Mouse (Mus musculus) heart, postnatal 0 days (tissue): ENCODE data around the gene Thsd7b. TPM values are rescaled to one million over a fixed set of nuclear protein-coding genes. Genes with fewer than 3 reads are reported as not detected.

Experiments used
- ATAC-seq: fragments of 200-750 bp; cut with Nextera tagmentation; 2 replicates; pipeline ENCODE4 v1.8.0; 2017; ENCODE audit warnings: low read depth, moderate number of reproducible peaks, moderate library complexity; ENCODE audit not compliant: insufficient read depth
- DNase-seq: peaks from one replicate; pipeline ENCODE4 v3.0.0-alpha.2; 2016; ENCODE audit warnings: low spot score
- H3K27ac ChIP-seq: fragments of 300-500 bp; sonication (generic); 2 replicates; pipeline ENCODE4 v1.5.1; 2014; ENCODE audit warnings: low read depth, mild to moderate bottlenecking
- H3K27me3 ChIP-seq: fragments of 300-500 bp; sonication (generic); 2 replicates; pipeline ENCODE4 v1.6.1; 2014; ENCODE audit warnings: low read length, mixed read lengths; ENCODE audit not compliant: control insufficient read depth, insufficient read depth
- H3K36me3 ChIP-seq: fragments of 300-500 bp; sonication (generic); replicated peaks from 2 replicates; pipeline ENCODE4 v1.6.1; 2014; ENCODE audit warnings: low read length, mixed read lengths; ENCODE audit not compliant: control insufficient read depth, insufficient read depth
- H3K4me1 ChIP-seq: fragments of 300-500 bp; sonication (generic); 2 replicates; pipeline ENCODE4 v1.6.1; 2014; ENCODE audit warnings: antibody characterized with exemption; ENCODE audit not compliant: control insufficient read depth, insufficient read depth
- H3K4me2 ChIP-seq: fragments of 300-500 bp; sonication (generic); 2 replicates; pipeline ENCODE4 v1.6.1; 2014; ENCODE audit warnings: low read depth, mild to moderate bottlenecking, low read length, moderate library complexity
- H3K4me3 ChIP-seq: fragments of 300-500 bp; sonication (generic); 2 replicates; pipeline ENCODE4 v1.5.1; 2014; ENCODE audit warnings: low read depth, low read length
- H3K9ac ChIP-seq: fragments of 300-500 bp; sonication (generic); replicated peaks from 2 replicates; pipeline ENCODE4 v1.6.1; 2014; ENCODE audit warnings: low read depth, low read length, mixed read lengths
- H3K9me3 ChIP-seq: fragments of 300-500 bp; sonication (generic); replicated peaks from 2 replicates; pipeline ENCODE4 v1.6.1; 2016; ENCODE audit warnings: low read length; ENCODE audit not compliant: control insufficient read depth
- CTCF ChIP-seq: IDR thresholded peaks from 2 replicates; pipeline ENCODE4 v1.5.1; 2016; ENCODE audit warnings: antibody characterized with exemption, control low read depth, low read depth
- EP300 ChIP-seq: IDR thresholded peaks from 2 replicates; pipeline ENCODE4 v1.6.1; 2016; ENCODE audit warnings: antibody characterized with exemption, low read depth
- WGBS: fragments of 180-500 bp; shearing (Covaris S2); extraction: QIAGEN DNeasy Blood & Tissue Kit; methylation state at CpG from one replicate; pipeline ENCODE4 v1.1.7; 2014; 5-methylcytosine and 5-hydroxymethylcytosine counted together
- polyA plus RNA-seq: library from polyadenylated mRNA; unstranded; fragments of >200 nt; fragmentation: Nextera tagmentation; extraction: Ambion mirVana; gene quantifications from 2 replicates; pipeline ENCODE4 v1.2.1, GENCODE M21; 2015
- total RNA-seq: library from RNA; depleted of rRNA; stranded (reverse); fragments of >200 nt; gene quantifications from 2 replicates; pipeline ENCODE4 v1.2.3, GENCODE M21; 2014; ENCODE audit warnings: low replicate concordance

The Thsd7b gene
- total and polyA plus RNA-seq, 2 experiments from 2014 or later, result 0.57 to 1.2 TPM

- 72% methylated on average over 1 of the region's 1 CpGs for WGBS
- Histone ChIP-seq H3K27me3 (no peaks in the 10 kb centered on the region), H3K27ac (no peak overlapping the region), H3K4me3 (no peak overlapping the region), H3K36me3 (no peaks in the 10 kb centered on the region), H3K4me2 (no peak overlapping the region), H3K9ac (no peak overlapping the region), H3K9me3 (no peaks in the 10 kb centered on the region), H3K4me1 (no peaks in the 10 kb centered on the region)
- TF ChIP-seq EP300 (no peak), CTCF (no peak)
- no peak for DNase-seq
- no peak for ATAC-seq
Observed at GRCm38 (mm10) chr1:129759003-129759402, 485.9 kb downstream of the Thsd7b start.

DNA sequence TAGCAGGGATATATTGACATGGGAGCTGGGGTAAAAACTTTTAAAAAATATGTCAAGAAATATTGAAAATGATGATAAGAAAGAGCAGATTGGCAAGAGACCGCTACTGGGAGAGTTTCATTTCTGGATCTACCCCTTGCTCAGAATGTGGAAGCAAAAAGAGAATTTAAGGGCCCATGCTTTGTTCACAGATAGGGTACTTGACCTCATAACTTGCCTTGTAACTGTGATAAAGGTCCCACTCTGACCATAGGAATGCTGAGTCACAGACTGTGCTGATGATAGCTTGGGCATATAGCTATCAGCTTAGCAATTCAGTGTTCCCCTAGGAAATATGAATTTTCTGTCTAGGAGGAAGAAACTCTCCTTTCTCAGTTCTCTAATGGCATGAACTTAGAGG lies 488.1 kb downstream of the Thsd7b start:
- Histone ChIP-seq H3K27me3 (no peaks in the 10 kb centered on the region), H3K9ac (no peak overlapping the region), H3K27ac (no peak overlapping the region), H3K4me2 (no peak overlapping the region), H3K4me3 (no peak overlapping the region), H3K4me1 (no peaks in the 10 kb centered on the region), H3K9me3 (no peaks in the 10 kb centered on the region), H3K36me3 (no peaks in the 10 kb centered on the region)
- no peak for ATAC-seq
- no peak for TF ChIP-seq EP300
- TF ChIP-seq CTCF, result no peak
- no peak for DNase-seq
- 70% methylated on average over 1 of the region's 1 CpGs for WGBS

GRCm38 (mm10) chr1:129764748-129765147 lies 491.6 kb downstream of the Thsd7b start:
- Histone ChIP-seq H3K4me1 (no peaks in the 10 kb centered on the region), H3K4me2 (no peak overlapping the region), H3K4me3 (no peak overlapping the region), H3K9me3 (no peaks in the 10 kb centered on the region), H3K9ac (no peak overlapping the region), H3K36me3 (no peaks in the 10 kb centered on the region), H3K27me3 (no peaks in the 10 kb centered on the region), H3K27ac (no peak overlapping the region)
- no peak for ATAC-seq
- no peak for DNase-seq
- TF ChIP-seq CTCF (no peak), EP300 (no peak)
- 27% methylated on average over 2 of the region's 2 CpGs for WGBS

DNA sequence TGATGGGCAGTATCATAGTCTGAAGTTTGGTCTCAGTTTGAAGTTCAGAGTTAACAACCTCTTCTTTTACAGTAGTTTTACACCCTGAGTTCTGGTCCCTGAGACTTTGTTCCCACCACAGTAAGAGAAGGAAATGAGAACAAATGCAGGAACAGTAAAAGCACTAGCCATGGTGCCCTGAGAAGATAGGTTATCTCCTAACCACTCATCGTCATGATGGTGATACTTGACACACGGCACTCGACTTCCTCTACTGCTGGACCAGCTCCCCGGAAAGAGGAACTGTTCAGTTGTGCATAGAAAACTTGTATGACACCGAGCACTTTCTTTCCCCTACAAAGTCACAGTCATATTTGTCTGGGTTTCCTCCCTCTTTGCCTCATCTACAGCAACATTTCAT lies 504.0 kb downstream of the Thsd7b start:
- Histone ChIP-seq H3K9me3 (no peaks in the 10 kb centered on the region), H3K27me3 (no peaks in the 10 kb centered on the region), H3K27ac (no peak overlapping the region), H3K36me3 (no peaks in the 10 kb centered on the region), H3K4me2 (no peak overlapping the region), H3K4me3 (no peak overlapping the region), H3K4me1 (no peaks in the 10 kb centered on the region), H3K9ac (no peak overlapping the region)
- 14% methylated on average over 5 of the region's 5 CpGs for WGBS
- TF ChIP-seq EP300 (no peak), CTCF (no peak)
- DNase-seq, result no peak
- no peak for ATAC-seq

- DNase-seq (no peak), ATAC-seq (no peak)
- Histone ChIP-seq H3K27ac (no peak overlapping the region), H3K36me3 (no peaks in the 10 kb centered on the region), H3K4me2 (no peak overlapping the region), H3K4me1 (no peaks in the 10 kb centered on the region), H3K27me3 (no peaks in the 10 kb centered on the region), H3K4me3 (no peak overlapping the region), H3K9me3 (no peaks in the 10 kb centered on the region), H3K9ac (no peak overlapping the region)
- no peak for TF ChIP-seq CTCF
- WGBS, result 51% methylated on average over 4 of the region's 4 CpGs
Observed at GRCm38 (mm10) chr1:129779506-129779905, 506.4 kb downstream of the Thsd7b start.

DNA sequence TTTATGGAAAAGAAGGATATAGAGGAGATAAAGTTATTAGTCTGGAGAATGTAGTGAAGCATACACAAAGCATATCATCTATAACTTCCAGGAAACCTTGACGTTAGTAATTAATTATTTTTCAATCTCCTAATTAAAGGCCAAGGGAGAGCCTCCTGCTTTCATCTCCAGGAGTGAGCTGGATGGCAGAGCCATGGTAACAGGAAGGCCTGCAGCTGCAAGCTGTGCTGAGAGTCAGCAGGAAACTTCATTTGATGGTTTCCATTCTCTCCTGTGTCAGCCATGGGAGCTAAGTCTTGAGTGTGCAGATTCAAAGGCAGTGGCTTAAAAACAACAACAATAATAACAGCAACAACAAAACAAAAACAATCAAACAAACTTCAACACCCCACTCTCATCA lies 507.5 kb downstream of the Thsd7b start:
- no peak for ATAC-seq
- no peak overlapping the region for H3K4me2 ChIP-seq
- H3K9me3 ChIP-seq, result no peaks in the 10 kb centered on the region
- H3K27ac ChIP-seq, result no peak overlapping the region
- no peak overlapping the region for H3K9ac ChIP-seq
- DNase-seq, result no peak
- TF ChIP-seq CTCF (no peak), EP300 (no peak)
- no peaks in the 10 kb centered on the region for H3K4me1 ChIP-seq
- no peak overlapping the region for H3K4me3 ChIP-seq
- no peaks in the 10 kb centered on the region for H3K36me3 ChIP-seq
- no peaks in the 10 kb centered on the region for H3K27me3 ChIP-seq
- 55% methylated on average over 1 of the region's 1 CpGs for WGBS
